Mouse (Mus musculus): ENCODE measurements at regions not wholly inside any gene's neighbourhood (a gene's known extent, or its start where the extent isn't known, plus 50 kb on each side); places are given as distances from the start of the nearest gene placed in this dataset.

DNA sequence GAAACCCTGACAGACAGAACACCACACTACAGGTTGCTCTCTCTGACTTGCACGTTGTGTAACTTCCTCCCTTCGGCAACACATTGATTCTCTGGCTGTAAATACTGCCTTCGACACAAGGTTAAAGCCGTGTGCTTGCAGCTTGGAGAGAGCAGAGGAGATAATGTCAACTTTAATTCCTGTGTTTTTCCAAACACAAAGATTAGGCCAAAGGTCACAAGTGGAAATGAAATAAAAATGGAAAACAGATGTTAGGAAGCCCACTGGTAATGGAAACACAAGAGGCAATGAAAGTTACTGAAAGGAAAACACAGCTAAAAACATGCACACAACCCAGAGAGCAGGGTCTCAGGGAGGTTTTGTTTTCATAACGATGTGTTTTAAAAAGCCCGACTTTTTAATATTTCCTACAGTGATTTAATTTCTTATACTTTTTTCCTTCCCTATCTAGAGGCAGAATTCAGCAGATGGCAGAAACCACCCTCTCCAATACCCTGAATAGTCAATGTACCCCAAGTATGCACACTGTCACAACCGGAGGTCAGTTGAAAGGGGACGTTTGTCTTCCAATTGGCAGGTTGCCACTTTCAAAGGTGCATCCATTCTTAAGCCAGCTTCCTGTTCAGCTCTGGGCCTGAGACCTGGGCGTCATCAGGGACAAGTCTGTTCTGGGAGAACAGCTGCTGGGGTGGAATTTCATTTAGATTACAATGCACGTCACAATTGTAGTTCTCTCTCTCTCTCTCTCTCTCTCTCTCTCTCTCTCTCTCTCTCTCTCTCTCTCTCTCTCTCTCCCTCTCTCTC is 210.8 kb upstream of the Gm5148 start:
- no peak for ATAC-seq (replicated peaks; ENCODE audit: insufficient number of reproducible peaks, low FRiP score, low TSS enrichment, poor library complexity, severe bottlenecking)

DNA sequence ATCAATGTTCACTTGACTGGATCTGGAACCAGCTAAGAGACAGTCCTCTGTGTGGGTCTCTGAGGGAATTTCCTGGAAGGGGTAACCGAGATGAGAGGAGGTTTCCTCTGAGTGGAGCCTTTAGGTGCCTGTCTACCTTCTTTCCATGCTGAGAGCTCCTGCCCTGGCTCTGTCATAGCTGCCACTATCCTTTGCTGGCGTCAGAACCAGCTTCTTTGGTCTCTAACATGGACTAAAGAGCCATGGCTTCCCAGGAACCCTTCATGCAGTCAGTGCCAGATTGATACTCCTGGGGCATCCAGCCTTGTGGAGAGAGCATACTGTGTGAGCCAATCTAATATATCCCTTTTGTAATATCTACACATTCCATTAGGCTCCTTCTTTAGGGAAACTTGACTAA is 209.9 kb upstream of the Gm5148 start:
- no peak for ATAC-seq (replicated peaks; ENCODE audit: insufficient number of reproducible peaks, low FRiP score, low TSS enrichment, poor library complexity, severe bottlenecking)

GRCm38 (mm10) chr3:37928731-37929130 is 204.4 kb upstream of the Gm5148 start:
- ATAC-seq (replicated peaks; ENCODE audit: insufficient number of reproducible peaks, low FRiP score, low TSS enrichment, poor library complexity, severe bottlenecking): no peak

- ATAC-seq (replicated peaks; ENCODE audit: insufficient number of reproducible peaks, low FRiP score, low TSS enrichment, poor library complexity, severe bottlenecking): no peak
These were observed 195.3 kb upstream of the Gm5148 start for GRCm38 (mm10) chr3:37919450-37920156.

- no peak for ATAC-seq (replicated peaks; ENCODE audit: insufficient number of reproducible peaks, low FRiP score, low TSS enrichment, poor library complexity, severe bottlenecking)
These were observed 192.6 kb upstream of the Gm5148 start for GRCm38 (mm10) chr3:37916786-37917479.

DNA sequence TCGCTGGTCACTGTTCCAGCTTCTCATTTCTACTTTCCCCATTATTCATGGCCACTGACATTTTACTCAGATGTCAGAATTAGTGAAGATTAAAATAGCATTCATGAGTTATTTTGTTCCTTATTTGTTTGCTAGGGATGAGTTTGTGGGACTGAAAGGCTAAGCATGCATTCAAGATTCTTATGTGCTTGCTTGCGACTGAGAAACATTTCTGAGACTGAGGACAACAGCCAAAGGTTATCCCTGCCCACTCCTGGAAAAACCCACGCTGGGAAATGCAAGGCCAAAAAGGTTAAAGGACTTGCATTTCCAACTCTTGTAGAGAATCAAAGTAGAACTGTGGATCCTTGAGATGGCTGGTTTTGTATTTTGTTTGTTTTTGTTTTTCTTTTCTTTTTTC is 192.0 kb upstream of the Gm5148 start:
- ATAC-seq (replicated peaks; ENCODE audit: insufficient number of reproducible peaks, low FRiP score, low TSS enrichment, poor library complexity, severe bottlenecking): no peak

DNA sequence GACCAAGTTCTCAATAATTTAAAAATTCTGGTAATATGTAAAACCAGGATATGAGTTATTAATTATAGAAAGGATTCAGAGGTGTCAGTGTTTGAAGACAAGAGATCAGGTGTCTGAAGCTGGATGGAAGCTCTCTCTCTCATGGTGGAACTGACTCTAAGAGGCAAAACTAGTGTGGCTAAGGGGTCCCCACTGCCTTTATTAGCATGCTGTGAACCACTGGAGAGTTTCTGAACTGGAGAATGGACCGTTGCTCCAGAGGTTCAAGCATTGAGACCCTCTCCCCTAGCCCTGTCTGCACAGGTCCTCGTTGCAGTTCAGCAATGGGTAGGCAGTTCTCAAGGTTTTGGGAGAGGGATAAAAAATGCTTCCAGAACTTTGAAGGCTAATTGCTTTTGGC is 191.4 kb upstream of the Gm5148 start:
- no peak for ATAC-seq (replicated peaks; ENCODE audit: insufficient number of reproducible peaks, low FRiP score, low TSS enrichment, poor library complexity, severe bottlenecking)

- no peak for ATAC-seq (replicated peaks; ENCODE audit: insufficient number of reproducible peaks, low FRiP score, low TSS enrichment, poor library complexity, severe bottlenecking)
These were observed 189.8 kb upstream of the Gm5148 start for GRCm38 (mm10) chr3:37914136-37914535.

GRCm38 (mm10) chr3:37909821-37910220 is 185.5 kb upstream of the Gm5148 start:
- no peak for ATAC-seq (replicated peaks; ENCODE audit: insufficient number of reproducible peaks, low FRiP score, low TSS enrichment, poor library complexity, severe bottlenecking)

GRCm38 (mm10) chr3:37909008-37909407 is 184.7 kb upstream of the Gm5148 start:
- ATAC-seq (replicated peaks; ENCODE audit: insufficient number of reproducible peaks, low FRiP score, low TSS enrichment, poor library complexity, severe bottlenecking): no peak

DNA sequence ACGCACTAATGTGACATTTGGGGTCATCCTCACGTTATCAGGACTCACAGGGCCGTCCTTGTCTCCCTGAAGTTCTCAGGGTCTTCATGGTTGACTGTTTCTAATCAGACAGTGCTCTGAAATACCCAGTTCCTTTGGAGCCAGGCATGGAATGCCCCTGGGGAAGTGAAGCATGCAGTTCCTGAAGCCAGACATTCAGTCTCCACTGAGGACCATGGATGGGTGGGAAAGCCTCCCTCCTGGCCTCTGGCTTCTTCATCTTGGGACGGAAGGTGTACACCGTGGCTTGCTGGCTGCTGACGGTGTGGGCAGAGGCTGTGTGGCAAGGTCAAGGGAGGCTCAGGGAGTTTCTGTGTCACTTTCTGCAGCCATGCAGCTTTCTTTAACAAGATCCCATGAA is 184.2 kb upstream of the Gm5148 start:
- no peak for ATAC-seq (replicated peaks; ENCODE audit: insufficient number of reproducible peaks, low FRiP score, low TSS enrichment, poor library complexity, severe bottlenecking)

DNA sequence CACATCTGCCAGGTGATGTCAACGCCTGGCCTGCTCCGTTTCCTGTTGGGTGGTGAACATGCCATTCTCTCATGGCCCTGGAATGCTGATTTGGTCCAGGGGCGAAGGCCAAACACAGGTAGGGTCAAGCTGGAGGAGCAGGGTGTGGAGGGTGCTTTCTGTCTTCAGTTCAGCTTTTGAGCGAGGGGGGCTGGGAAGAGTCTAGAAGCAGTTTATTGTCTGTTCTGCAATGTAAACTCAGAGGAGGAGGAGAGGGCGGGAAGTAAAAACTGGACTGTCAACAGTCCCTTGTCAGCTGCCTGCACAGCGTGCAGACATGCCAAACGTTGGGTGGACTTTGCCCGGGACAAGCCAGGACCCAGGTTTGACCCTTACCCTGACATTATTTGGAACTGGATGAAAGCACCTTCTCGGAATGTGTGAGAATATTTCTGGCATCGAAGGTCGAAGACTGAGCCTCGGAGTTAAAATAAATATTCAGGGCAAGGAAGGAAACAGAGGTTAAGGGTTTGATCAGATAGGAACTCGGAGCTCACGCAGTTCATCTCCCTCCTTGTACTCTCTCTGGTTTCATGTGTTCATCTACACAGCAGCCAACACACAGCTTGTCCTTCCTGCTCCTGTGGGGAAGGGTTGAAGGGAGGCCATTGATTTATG is 183.3 kb upstream of the Gm5148 start:
- no peak for ATAC-seq (replicated peaks; ENCODE audit: insufficient number of reproducible peaks, low FRiP score, low TSS enrichment, poor library complexity, severe bottlenecking)

GRCm38 (mm10) chr3:37906806-37907251 is 182.5 kb upstream of the Gm5148 start:
- ATAC-seq (replicated peaks; ENCODE audit: insufficient number of reproducible peaks, low FRiP score, low TSS enrichment, poor library complexity, severe bottlenecking): no peak

DNA sequence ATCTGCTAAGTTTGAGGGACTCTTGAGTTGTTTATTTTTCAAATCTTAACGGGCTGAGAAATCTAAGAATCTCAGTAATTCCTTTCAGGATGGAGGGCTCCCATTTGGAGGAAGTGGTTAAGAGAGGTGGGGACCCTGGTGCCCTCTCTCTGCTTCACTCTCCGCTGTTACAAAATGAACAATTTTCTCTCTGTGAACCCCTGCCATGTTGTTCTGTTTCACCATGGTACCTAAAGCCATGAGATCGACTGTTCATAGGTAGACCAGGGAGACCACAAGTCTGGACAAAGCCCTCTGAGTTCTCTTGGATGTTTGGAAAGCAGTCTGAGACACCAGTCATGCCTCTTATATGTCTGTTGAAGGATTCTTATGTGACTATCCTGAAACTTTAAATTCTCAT is 179.9 kb upstream of the Gm5148 start:
- no peak for ATAC-seq (replicated peaks; ENCODE audit: insufficient number of reproducible peaks, low FRiP score, low TSS enrichment, poor library complexity, severe bottlenecking)

GRCm38 (mm10) chr3:37903482-37903881 is 179.2 kb upstream of the Gm5148 start:
- ATAC-seq (replicated peaks; ENCODE audit: insufficient number of reproducible peaks, low FRiP score, low TSS enrichment, poor library complexity, severe bottlenecking): no peak

GRCm38 (mm10) chr3:37903021-37903420 is 178.7 kb upstream of the Gm5148 start:
- no peak for ATAC-seq (replicated peaks; ENCODE audit: insufficient number of reproducible peaks, low FRiP score, low TSS enrichment, poor library complexity, severe bottlenecking)

- ATAC-seq (replicated peaks; ENCODE audit: insufficient number of reproducible peaks, low FRiP score, low TSS enrichment, poor library complexity, severe bottlenecking): no peak
These were observed 173.1 kb upstream of the Gm5148 start for GRCm38 (mm10) chr3:37897392-37897791.

DNA sequence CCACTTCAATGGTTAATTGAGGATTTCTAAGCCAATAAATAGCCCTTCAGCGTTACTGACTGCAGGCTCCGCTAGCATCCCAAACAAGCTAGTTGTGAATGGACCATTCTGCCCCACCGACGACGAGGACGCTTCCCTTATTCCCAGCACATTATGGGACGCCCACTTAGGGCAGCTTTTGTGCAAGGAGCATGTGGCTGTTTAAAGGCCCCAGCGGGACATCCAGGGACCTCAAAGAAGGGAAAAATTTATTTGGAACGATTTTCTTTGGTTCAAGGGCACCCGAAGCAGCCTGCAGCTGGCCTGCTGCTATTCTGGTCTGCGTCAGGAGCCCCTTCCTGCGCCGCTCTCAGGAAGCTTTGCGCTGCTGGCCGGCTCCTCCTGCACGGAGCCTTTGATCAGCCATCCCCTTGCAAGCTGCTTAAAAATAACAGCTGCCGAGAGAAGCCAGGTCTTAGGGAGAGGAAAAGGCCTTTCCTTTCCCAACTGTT is 172.6 kb upstream of the Gm5148 start:
- no peak for ATAC-seq (replicated peaks; ENCODE audit: insufficient number of reproducible peaks, low FRiP score, low TSS enrichment, poor library complexity, severe bottlenecking)

DNA sequence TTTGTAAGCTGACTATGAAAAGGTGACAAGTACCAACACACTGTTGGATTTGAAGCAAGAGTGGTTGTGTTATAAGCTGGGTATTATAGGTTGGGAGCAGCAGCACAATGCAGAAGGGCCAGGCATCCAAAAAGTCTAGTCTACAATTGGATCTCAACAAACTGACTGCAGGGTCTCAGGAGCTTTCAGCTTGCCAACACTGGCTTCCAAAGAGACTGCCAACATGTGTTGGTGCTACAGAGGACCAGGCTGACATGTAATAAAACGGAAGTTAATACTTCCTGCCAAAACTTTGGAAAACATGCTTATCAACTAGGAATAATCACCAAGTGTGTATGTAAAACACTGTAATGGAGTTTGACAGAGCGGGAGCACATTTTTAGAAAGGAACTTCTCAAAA is 170.3 kb upstream of the Gm5148 start:
- no peak for ATAC-seq (replicated peaks; ENCODE audit: insufficient number of reproducible peaks, low FRiP score, low TSS enrichment, poor library complexity, severe bottlenecking)

All from monocyte, adult 5-6 weeks (primary cell).